Mouse (Mus musculus): ENCODE results near the gene Gm128. TPM values are rescaled to one million over a fixed set of nuclear protein-coding genes. Genes with fewer than 3 reads are reported as not detected.

Gene Gm128
- total RNA-seq (2014; fragmentation: Nextera tagmentation) (0.78 TPM in 1 of 2 replicates, not detected in the other), total RNA-seq (2017) (0.12 TPM in 1 of 2 replicates, not detected in the other), polyA plus RNA-seq (2012) (not detected in 2 replicates)

GRCm38 (mm10) chr3:95241498-95241897 is at the start of gene Gm128:
TSS of gene Gm128 (minus strand) at chr3:95241598.
- peaks cover 35% of the 10 kb centered on the region for H3K36me3 ChIP-seq (replicated peaks)
- DNase-seq (ENCODE audit: low spot score) = no peak
- ATAC-seq (ENCODE audit: extremely low read depth, insufficient number of reproducible peaks, low FRiP score, poor library complexity, severe bottlenecking) = no peak

GRCm38 (mm10) chr3:95291041-95291440 is 49.6 kb upstream of the Gm128 start:
- DNase-seq (ENCODE audit: low spot score) (no peak), ATAC-seq (ENCODE audit: extremely low read depth, insufficient number of reproducible peaks, low FRiP score, poor library complexity, severe bottlenecking) (no peak)
- Histone ChIP-seq H3K36me3 (replicated peaks) (peaks cover 96% of the 10 kb centered on the region), H3K4me1 (ENCODE audit: insufficient read depth, low read depth, low read length) (peaks cover 37% of the 10 kb centered on the region), H3K9me3 (replicated peaks) (no peaks in the 10 kb centered on the region), H3K4me3 (ENCODE audit: low read depth, low read length) (no peak overlapping the region), H3K27me3 (ENCODE audit: insufficient read depth, low read length) (no peaks in the 10 kb centered on the region)
- TF ChIP-seq TAL1 (conservative IDR thresholded peaks at IDR 0.05; ENCODE audit: low read depth, low read length) (no peak), GATA2 (IDR thresholded peaks at IDR 0.05; ENCODE audit: borderline replicate concordance, low read depth, low read length) (no peak), CTCF (IDR thresholded peaks at IDR 0.05; ENCODE audit: low read depth, low read length) (no peak), GATA1 (IDR thresholded peaks at IDR 0.05; ENCODE audit: borderline replicate concordance, low read length) (no peak), POLR2AphosphoS5 (IDR thresholded peaks at IDR 0.05; ENCODE audit: insufficient replicate concordance, low read depth, low read length) (no peak)

More at GRCm38 (mm10) chr3:95241498-95241897, at the start of gene Gm128:
- peaks cover 12% of the 10 kb centered on the region for H3K4me1 ChIP-seq (ENCODE audit: insufficient read depth, low read depth, low read length)
- H3K9me3 ChIP-seq (replicated peaks) = no peaks in the 10 kb centered on the region
- H3K4me3 ChIP-seq (ENCODE audit: low read depth, low read length) = no peak within 1 kb of the TSS
- no peaks in the 10 kb centered on the region for H3K27me3 ChIP-seq (ENCODE audit: insufficient read depth, low read length)
- TF ChIP-seq POLR2AphosphoS5 (IDR thresholded peaks at IDR 0.05; ENCODE audit: insufficient replicate concordance, low read depth, low read length) (no peak), GATA2 (IDR thresholded peaks at IDR 0.05; ENCODE audit: borderline replicate concordance, low read depth, low read length) (no peak), CTCF (IDR thresholded peaks at IDR 0.05; ENCODE audit: low read depth, low read length) (no peak)

- TF ChIP-seq TAL1 (conservative IDR thresholded peaks at IDR 0.05; ENCODE audit: low read depth, low read length) (no peak), POLR2AphosphoS5 (IDR thresholded peaks at IDR 0.05; ENCODE audit: insufficient replicate concordance, low read depth, low read length) (no peak), GATA2 (IDR thresholded peaks at IDR 0.05; ENCODE audit: borderline replicate concordance, low read depth, low read length) (no peak), CTCF (IDR thresholded peaks at IDR 0.05; ENCODE audit: low read depth, low read length) (no peak), GATA1 (IDR thresholded peaks at IDR 0.05; ENCODE audit: borderline replicate concordance, low read length) (no peak)
- no peak overlapping the region for H3K4me3 ChIP-seq (ENCODE audit: low read depth, low read length)
- peaks cover 36% of the 10 kb centered on the region for H3K4me1 ChIP-seq (ENCODE audit: insufficient read depth, low read depth, low read length)
- no peak for DNase-seq (ENCODE audit: low spot score)
- peaks cover 93% of the 10 kb centered on the region for H3K36me3 ChIP-seq (replicated peaks)
- ATAC-seq (ENCODE audit: extremely low read depth, insufficient number of reproducible peaks, low FRiP score, poor library complexity, severe bottlenecking) = no peak
- no peaks in the 10 kb centered on the region for H3K9me3 ChIP-seq (replicated peaks)
- H3K27me3 ChIP-seq (ENCODE audit: insufficient read depth, low read length) = no peaks in the 10 kb centered on the region
Observed at GRCm38 (mm10) chr3:95290156-95290555, 48.8 kb upstream of the Gm128 start.

- DNase-seq (ENCODE audit: low spot score) = no peak
- Histone ChIP-seq H3K36me3 (replicated peaks) (peaks cover 91% of the 10 kb centered on the region), H3K4me3 (ENCODE audit: low read depth, low read length) (no peak overlapping the region), H3K4me1 (ENCODE audit: insufficient read depth, low read depth, low read length) (peaks cover 38% of the 10 kb centered on the region), H3K9me3 (replicated peaks) (no peaks in the 10 kb centered on the region), H3K27me3 (ENCODE audit: insufficient read depth, low read length) (no peaks in the 10 kb centered on the region)
- ATAC-seq (ENCODE audit: extremely low read depth, insufficient number of reproducible peaks, low FRiP score, poor library complexity, severe bottlenecking) = no peak
- TF ChIP-seq GATA1 (IDR thresholded peaks at IDR 0.05; ENCODE audit: borderline replicate concordance, low read length) (no peak), TAL1 (conservative IDR thresholded peaks at IDR 0.05; ENCODE audit: low read depth, low read length) (no peak), POLR2AphosphoS5 (IDR thresholded peaks at IDR 0.05; ENCODE audit: insufficient replicate concordance, low read depth, low read length) (no peak), GATA2 (IDR thresholded peaks at IDR 0.05; ENCODE audit: borderline replicate concordance, low read depth, low read length) (no peak), CTCF (IDR thresholded peaks at IDR 0.05; ENCODE audit: low read depth, low read length) (no peak)
Observed at GRCm38 (mm10) chr3:95289419-95289818, 48.0 kb upstream of the Gm128 start.

- H3K4me1 ChIP-seq (ENCODE audit: insufficient read depth, low read depth, low read length) = peaks cover 36% of the 10 kb centered on the region
- ATAC-seq (ENCODE audit: extremely low read depth, insufficient number of reproducible peaks, low FRiP score, poor library complexity, severe bottlenecking) (no peak), DNase-seq (ENCODE audit: low spot score) (no peak)
- H3K27me3 ChIP-seq (ENCODE audit: insufficient read depth, low read length) = no peaks in the 10 kb centered on the region
- H3K9me3 ChIP-seq (replicated peaks) = no peaks in the 10 kb centered on the region
- no peak overlapping the region for H3K4me3 ChIP-seq (ENCODE audit: low read depth, low read length)
- TF ChIP-seq GATA1 (IDR thresholded peaks at IDR 0.05; ENCODE audit: borderline replicate concordance, low read length) = no peak
- no peak for TF ChIP-seq POLR2AphosphoS5 (IDR thresholded peaks at IDR 0.05; ENCODE audit: insufficient replicate concordance, low read depth, low read length)
- TF ChIP-seq GATA2 (IDR thresholded peaks at IDR 0.05; ENCODE audit: borderline replicate concordance, low read depth, low read length) = no peak
- no peak for TF ChIP-seq TAL1 (conservative IDR thresholded peaks at IDR 0.05; ENCODE audit: low read depth, low read length)
- TF ChIP-seq CTCF (IDR thresholded peaks at IDR 0.05; ENCODE audit: low read depth, low read length) = no peak
- H3K36me3 ChIP-seq (replicated peaks) = peaks cover 74% of the 10 kb centered on the region
Observed at GRCm38 (mm10) chr3:95287541-95287940, 46.1 kb upstream of the Gm128 start.

- TF ChIP-seq GATA2 (IDR thresholded peaks at IDR 0.05; ENCODE audit: borderline replicate concordance, low read depth, low read length) (no peak), CTCF (IDR thresholded peaks at IDR 0.05; ENCODE audit: low read depth, low read length) (no peak), TAL1 (conservative IDR thresholded peaks at IDR 0.05; ENCODE audit: low read depth, low read length) (no peak), POLR2AphosphoS5 (IDR thresholded peaks at IDR 0.05; ENCODE audit: insufficient replicate concordance, low read depth, low read length) (no peak), GATA1 (IDR thresholded peaks at IDR 0.05; ENCODE audit: borderline replicate concordance, low read length) (no peak)
- Histone ChIP-seq H3K27me3 (ENCODE audit: insufficient read depth, low read length) (no peaks in the 10 kb centered on the region), H3K9me3 (replicated peaks) (no peaks in the 10 kb centered on the region), H3K4me3 (ENCODE audit: low read depth, low read length) (no peak overlapping the region), H3K4me1 (ENCODE audit: insufficient read depth, low read depth, low read length) (peaks cover 39% of the 10 kb centered on the region), H3K36me3 (replicated peaks) (peaks cover 64% of the 10 kb centered on the region)
- DNase-seq (ENCODE audit: low spot score) (no peak), ATAC-seq (ENCODE audit: extremely low read depth, insufficient number of reproducible peaks, low FRiP score, poor library complexity, severe bottlenecking) (no peak)
Observed at GRCm38 (mm10) chr3:95286510-95286909, 45.1 kb upstream of the Gm128 start.
